Mouse (Mus musculus): ENCODE measurements around the gene Ccdc177.
"Not testable (repeated sequence)": the region's sequence is repeated elsewhere in the genome, so short reads cannot be mapped to it uniquely, and the experiment has no call there.

Gene Ccdc177

DNA sequence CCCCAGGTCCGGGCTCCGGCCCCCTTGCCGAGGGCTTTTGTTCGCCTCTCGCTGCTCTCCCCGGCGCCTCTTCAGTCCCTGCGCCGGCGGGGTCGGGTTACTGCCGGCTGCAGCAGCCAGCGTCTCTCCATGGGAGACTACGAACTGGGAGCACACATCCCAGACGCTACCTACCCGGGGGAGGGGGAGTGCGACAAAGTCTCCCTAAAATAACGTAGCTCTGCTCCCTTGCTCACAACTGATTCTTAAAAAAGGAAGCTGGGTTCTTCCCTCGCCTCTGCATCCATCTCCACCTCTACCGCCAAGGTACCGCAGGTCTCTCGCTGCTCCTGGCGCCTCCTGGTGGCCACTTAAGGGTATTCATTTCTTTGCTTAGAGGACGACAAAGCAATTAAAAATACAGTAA is at the start of gene Ccdc177:
TSS of gene Ccdc177 (minus strand) at position 292 of the 406 bp plus-strand sequence.
- DNase-seq: peak; percentile 87

DNA sequence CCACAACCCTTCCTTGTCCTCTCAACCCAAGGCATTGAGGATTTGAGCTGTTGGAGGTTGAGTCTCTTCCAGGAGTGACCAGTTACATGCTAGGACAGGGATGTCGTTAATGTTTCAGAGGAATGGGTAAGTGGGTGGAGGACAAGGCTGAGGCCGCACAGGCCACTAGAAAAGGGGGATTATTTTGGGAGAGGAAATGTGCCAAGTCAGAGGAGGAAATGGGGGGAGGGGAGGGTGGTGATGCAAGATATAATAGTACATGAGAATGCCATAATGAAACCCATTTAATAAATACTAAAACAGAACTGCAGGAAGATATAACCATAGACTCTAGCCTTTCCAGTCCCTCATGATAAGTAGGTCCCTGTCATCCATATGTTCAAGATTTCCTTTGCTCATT is 49.5 kb upstream of the Ccdc177 start:
- no peak for DNase-seq

DNA sequence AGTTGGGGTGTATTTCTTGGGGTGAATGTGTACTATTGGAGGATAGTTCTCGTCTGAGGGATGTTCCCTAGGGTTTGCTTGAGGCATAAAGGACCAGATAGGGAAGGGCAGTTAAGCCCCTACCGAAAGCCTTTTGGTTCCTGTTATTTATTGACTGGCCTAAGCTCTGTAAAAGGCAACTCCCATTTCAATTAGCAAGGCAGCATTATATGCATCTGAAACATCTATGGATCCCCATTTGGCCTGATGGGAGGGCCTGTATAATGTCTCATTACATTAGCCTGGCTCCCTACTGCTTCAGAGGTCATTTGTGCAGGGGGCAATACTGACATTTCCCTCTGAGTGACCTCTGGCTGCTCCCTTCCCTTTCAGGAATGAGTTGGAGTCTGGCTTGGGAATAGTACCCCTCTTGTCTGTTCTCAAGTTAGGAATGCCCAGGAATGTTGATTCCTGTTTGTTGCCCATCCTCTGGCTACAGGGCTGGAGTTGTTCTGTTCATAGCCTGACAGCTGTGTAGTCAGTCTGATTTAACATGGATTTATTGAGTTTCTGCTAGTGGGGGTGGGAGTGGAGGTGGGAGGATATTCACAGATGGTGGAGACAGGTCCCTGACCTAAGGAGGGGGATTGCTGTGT is 47.1 kb upstream of the Ccdc177 start:
- no peak for DNase-seq

DNA sequence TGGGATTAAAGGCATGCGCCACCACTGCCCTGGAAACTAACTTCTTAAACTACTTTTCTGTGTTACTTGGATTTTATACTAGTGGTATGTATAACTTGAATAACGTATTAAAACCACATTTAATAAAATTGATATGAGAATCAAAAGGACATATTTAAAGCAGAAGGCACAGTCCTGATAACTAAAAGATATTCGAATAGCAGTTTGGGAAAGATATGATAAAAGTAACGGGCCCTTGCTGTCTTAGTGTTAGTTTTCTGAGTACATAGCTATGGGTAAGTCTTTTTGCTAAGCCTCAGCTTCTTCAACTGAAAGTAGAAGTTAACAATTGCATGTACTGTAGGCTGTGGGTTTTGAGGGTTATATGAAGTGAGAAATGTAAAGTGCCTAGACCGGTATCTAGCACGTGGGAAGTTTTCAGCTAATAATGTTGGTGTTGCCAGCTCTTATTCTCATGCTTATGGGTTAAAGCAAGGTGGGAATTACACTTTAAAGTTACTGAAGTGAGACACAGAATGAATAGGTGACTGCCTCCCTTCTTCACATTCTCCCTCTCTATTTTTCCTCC is 44.5 kb upstream of the Ccdc177 start:
- DNase-seq: no peak

DNA sequence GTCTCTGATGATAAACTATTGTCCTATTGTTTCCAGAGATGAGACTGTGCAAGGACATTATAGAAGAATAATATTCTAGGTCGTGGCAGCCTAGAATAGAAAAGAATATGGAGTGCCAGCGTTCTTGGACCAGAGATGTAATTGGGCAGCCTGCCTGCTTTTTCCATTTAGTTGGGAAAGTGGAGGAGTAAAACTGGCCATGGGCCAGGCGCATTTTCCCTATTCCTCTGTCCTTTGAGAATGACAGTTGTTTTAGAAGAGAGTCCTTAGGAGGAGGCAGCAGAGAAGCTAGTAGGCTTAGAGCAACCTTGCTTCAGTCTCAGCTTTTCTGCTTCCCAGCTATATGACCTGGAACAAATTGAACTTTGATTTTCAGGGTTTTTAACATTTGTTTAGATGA is 43.4 kb upstream of the Ccdc177 start:
- peak; percentile 85 for DNase-seq

DNA sequence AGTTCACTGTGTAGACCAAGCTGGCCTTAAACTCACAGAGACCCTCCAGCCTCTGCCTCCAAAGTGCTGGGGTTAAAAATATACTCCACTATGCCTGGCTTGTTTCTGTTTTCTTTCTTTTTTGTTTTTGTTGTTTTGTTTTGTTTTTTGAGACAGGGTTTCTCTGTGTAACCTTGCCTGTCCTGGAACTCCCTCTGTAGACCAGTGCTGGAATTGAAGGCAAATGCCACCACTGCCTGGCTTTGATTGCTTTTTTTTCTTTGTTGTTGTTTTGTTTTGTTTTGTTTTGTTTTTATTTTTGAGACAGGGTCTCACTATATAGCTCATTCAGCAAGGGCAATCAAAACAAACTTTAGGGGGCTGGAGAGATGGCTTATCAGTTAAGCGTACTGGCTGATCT is 41.0 kb upstream of the Ccdc177 start:
- no peak for DNase-seq

DNA sequence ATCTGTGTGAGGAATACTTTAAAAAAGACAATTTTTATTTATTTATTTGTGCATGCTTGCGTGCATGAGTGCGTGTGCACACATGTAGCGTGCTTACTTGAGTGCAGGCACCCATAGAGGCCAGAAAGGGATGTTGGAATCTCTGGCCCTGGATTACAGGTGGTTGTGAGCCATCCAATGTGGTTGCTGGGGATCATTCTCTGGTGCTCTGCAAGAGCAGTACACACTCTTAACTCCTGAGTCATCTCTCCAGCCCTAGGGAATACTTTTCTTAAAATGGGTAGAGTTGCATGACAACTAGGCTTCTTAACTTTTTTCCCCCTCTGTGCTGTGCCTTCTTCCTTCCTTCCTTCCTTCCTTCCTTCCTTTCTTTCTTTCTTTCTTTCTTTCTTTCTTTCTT is 39.7 kb upstream of the Ccdc177 start:
- no peak for DNase-seq

DNA sequence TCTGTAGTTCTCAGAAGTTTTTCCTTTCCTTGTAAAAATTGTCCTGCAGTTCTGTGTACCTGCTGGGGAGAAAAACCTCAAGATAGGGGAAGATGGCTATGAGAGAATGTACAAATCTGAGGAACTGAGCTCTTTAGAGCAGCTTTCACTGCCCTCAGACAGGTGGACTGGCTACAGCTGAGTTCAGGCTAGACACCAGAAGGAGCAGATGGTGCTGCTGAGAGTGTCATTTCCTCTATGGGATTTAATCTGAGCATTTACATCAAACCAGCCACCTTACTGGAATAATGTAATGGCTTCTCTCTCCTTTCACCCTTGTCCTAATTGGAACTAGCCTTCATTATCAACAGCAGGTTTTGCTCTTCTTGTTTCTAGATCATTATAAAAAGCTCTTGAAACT is 37.8 kb upstream of the Ccdc177 start:
- DNase-seq: no peak

DNA sequence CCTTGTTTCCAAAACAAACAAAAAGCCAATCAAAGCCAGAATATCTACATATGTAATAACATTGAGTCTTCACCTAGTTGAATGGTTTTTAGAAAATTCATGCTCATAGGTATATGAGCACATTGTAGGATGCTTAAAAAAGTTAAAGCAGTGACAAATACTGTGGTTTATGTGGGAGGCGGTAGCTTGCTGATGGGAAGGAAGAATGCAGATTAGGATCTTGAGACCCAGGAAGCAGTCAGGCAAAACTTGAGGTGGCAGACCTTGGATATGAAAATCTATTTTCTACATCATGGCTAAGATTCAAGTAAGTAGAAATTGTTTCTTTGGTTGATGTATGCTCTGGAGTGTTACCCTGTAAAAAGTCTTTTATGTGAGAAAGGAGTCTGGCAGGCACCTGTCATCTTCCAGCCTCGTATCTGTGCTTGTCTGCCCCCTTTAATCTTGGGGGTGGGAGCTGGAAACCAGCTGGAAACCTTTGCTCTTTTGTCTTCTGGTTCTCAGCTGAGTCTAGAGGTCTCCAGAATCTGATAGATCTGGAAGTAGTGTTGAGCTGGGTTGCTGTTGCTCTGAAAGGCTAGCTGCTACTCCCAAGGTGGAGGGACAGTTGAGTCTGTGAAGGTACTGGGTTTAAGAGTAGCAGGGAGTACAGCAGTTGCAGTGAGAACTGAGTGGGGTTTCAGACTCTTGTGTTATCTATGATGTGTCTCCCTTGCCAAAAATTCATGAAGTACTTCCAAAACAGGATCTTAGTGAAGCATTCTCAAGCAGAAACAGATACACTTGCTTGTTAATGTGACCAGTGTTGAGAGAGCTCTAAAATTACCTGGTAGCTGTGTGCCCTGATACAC is 34.7 kb upstream of the Ccdc177 start:
- DNase-seq: no peak

DNA sequence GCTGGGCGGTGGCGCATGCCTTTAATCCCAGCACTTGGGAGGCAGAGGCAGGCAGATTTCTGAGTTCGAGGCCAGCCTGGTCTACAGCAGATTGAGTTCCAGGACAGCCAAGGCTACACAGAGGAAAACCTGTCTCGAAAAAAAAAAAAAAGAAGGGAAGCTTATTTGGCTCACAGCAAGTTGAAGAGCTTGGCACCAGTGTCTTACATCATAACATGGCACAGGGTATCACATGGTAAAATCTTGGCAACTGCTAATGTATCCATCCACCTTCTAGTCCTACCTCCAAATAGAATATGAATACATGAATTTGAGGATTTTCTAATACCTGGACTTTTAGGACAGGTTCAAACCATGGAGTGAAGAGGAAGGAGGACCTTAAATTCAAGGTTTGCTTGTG is 34.0 kb upstream of the Ccdc177 start:
- DNase-seq: no peak

DNA sequence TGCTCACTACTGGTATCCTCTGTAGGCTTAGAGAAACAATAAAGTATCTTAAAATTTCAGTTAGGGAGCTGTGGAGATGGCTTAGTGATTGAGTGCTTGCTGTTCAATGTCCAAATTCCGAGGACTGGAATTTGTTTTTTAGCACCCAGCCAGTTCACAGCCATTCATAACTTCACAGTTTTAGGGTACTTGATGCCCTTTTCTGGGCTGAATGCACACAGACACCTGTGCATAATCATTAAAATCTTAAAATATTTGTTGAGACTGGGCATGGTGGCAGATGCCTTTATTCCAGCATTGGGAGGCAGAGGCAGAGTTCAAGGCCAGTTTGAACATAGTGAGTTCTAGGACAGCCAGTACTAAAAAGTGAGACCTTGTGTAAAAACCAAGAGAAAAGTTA is 33.0 kb upstream of the Ccdc177 start:
- no peak for DNase-seq

DNA sequence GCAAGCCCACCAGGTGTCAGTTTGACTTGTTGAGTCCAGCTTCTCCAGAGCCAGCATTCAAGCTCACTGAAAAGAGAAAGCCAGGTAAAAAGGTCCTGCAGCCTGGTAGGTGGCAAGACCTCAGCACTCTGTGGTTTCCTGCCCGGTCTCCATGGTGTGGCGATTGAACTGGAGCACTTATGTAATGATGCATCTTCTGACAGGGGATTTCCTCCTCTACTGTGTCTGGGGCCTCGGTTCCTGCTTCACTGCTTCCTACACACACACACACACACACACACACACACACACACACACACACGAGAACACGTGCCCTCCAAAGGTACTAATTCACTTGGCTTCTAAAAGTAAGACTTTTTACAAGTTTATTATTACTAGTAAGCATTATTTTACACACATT is 32.4 kb upstream of the Ccdc177 start:
- peak; percentile 57 for DNase-seq

DNA sequence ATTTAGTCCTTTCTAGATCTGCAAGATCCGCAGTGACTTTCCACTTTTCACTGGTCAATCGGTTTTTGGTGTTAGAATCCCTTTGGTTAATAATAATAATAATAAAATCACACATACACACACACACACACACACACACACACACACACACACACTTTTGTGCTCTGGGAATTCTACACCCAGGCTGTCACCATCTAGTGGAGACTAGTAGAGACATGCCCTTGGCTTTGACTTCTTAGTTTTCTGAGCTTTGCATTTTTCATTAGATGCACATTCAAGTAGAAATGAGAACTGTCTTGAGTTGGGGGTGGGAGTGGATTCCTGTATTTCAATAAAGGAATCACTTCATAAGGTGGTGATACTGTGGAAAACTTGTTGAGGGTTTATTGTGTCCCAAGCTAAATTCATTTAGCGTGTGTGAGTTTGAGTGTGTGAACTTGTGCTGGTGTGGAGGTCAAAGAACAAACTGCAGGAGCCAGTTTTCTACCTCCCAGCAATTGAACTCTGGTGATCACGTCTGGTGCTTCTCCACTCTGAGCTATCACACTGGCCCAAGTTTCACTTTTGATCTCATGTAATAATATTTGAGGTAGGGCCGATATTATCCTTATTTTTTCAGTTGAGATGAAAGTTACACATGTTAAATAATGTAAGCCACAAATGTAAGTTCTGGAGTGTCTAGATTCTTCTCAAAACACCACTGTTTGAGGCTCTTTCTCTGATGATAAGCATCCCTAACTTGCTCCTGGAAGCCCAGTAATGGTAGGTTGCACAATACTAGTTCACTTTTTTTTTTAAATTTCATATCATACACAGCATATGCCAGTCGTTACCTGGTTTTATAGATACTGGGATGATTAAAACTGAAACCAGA is 31.3 kb upstream of the Ccdc177 start:
- no peak for DNase-seq

DNA sequence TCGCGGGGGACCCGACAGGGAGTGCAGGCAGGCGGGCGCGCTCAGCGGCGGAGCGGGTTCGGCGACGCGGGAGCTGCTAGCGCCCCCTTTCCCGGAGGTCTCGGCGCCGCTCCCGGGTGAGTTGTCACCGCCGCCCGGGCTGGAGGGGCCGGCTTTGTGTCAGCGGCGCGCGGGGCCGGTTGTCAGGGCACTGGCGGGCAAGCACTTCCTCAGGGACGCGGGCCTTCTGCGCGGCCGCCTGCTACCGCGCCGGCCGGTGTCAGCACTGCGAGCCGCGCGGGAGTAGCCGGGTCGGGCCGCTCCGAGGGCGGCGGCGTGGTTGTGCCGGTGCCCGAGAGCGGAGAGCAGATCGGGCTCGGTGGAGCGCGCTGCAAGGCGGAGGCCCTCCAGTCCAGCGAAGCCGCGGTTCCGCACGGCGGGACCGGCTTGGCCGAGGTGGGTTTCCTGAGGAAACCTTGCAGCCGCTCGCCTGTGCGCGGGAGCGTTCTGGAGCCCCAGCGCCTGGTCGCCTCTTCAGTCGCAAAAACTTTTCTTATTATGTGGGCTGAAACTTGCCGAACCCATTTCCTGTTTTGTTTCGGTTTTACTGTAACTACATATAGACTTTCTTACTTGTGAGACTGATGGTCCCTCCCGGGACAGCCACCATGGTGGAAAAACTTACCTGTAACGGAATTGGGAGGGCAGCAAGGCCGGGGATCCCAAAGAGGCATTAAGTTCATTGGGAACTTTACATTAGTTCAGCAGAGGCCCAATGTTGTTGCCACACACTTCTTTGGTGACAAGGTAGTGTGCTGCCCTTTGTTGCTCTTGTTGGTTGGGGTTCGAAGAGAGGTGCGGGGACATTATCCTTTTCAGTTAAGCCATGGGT is 30.4 kb upstream of the Ccdc177 start:
- DNase-seq: peak; percentile 46

DNA sequence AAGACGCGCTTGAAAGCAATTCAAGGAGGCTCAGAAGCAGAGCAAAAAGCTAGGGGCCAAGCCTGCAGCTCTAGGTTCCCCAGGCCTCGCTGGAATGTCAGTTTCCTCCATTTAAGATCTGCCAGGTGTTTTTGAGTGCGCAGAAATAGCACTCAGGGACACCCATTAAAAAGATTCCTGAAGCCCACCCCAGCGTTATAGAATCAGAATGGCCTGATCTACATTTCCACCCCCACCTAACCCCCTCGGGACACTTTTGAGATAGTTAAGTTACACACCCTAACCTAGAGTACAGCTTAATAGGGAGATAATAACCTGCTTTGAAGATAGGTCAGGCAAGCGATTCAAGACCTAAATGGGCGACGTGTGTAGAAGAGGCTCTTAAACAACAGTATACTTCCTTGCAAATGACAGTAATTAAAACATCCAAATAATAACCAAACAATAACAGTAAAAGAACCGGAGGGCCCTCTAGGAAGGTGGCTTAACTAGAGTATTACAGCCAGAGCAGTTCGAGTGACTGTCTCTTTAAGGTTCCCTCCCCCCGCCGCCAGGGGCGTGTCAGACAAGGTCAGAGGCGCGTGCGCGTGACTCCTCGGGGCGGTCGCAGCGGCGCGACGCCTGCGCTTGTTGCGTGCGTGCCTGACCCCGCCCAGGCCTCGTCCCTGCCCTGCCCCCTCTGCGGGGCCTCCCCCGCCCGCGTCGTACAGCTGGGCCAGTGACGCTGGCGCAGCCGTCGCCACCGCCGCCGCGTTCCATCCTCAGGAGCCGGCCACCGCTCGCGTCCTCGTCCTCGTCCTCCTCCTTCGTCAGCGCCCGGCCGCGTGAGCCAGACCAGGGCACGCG is 29.6 kb upstream of the Ccdc177 start, which contains the start of gene Susd6:
TSS of gene Susd6 (plus strand) at position 662 of the 846 bp plus-strand sequence.
- peak; percentile 99 for DNase-seq

DNA sequence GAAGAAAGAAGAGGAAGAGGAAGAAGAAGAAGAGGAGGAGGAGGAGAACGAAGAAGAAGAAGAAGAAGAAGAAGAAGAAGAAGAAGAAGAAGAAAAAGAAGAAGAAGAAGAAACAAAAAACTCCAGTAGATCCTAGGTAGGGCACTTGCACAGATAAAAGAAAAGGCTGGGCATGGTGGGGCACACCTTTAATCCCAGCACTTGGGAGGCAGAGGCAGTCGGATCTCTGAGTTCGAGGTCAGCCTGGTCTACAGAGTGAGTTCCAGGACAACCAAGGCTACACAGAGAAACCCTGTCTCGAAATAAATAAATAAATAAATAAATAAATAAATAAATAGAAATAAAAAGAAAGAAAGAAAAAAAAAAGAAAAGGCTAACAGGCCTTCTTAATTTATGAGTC is 28.8 kb upstream of the Ccdc177 start:
- DNase-seq: not testable (repeated sequence)

DNA sequence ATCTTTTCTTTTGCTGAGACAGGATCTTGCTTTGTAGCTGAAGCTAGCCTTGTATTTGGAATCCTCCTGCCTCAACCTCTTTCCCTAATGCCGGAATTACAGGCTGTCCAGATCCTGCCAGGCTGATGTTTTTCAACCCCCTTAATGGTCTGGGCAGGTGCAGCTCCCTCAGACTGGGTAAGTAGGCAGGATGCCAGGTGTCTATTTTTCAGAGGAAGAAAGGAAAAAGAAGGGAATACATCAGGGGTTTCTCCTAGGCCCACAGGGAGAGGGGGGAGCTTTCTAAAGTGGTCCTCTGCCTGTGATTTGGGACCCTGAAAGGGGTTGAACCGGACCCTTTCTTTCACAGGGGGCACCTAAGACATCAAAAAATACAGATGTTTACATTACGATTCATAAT is 27.7 kb upstream of the Ccdc177 start:
- no peak for DNase-seq

DNA sequence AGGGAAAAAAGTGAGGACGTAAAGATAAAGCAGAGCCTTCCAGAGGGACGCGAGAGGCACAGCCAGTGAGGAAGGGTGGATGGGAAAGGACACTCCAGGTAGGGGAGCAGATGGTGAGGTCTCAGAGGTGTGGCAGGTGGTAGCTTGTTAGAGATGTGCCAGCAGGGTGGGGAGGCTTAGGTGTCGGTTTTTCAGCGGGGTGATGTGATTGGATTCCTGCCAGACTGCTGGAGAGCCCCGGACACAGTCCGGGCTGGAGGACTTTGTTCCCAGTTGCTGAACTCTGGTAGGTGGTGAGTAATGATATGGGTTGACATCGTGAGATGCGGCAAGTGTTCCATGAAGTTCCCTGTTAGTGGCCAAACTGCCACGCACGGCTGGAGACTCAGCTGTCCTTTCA is 27.1 kb upstream of the Ccdc177 start:
- DNase-seq: no peak

DNA sequence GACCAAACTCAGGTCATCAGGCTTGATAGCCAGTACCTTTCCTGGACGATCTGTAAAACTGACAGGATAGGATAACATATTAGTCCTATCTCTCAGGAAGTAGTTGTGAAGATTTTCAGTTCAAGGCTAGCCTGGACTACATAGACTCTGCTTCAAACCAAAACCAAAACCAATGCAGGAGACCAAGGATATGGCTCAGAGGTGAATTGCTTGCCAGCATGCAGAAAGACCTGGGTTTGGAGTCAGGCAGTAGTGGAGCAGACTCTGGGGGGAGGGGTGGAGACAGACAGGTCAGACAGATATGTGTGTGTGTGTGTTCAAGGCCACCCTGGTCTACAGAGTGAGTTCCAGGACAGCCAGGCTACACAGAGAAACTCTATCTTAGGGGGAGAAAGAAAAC is 26.1 kb upstream of the Ccdc177 start:
- no peak for DNase-seq

DNA sequence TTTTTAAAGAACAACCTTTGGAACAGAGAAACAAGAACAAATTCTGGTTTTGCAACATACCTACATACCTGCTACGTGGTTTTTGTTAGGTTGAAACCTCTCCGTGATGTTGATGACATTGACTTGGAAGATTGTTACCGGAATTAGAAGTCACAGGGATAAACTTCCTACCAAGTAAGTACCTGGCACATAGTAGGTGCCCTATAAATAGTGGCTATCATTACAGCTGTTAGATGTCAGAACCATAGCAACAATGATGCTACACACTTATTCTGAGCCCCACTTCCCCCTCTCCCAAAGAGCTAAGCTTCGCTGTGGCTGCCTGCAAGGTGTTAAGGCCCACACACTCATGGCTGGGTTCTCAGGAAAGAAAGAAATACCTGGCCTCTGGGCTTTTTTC is 25.1 kb upstream of the Ccdc177 start:
- no peak for DNase-seq

DNA sequence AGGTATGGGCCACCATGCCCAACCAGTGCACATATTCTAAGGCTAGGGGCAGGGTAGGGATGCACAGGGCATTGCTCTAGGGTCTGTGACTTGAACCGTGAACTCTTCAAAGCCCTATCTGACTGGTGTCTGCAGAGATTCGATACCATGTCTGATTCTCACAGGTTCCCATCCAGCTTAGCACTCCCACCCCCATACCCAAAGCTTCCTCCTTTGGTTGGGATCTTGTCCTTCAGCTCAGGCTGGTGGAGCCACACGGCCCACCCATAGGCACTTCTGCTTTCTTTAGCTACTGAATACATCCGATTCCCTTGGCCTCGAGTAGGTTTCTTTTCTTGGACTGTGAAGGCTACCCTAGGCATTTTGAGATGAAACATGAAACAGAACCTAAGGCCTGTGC is 24.5 kb upstream of the Ccdc177 start:
- no peak for DNase-seq

Data from lung, postnatal 14 days (tissue).